Mouse (Mus musculus) midbrain, postnatal 0 days (tissue): Measurements from ENCODE around the gene Alg11. TPM values are rescaled to one million over a fixed set of nuclear protein-coding genes. Genes with fewer than 3 reads are reported as not detected.

ENCODE experiments used
- ATAC-seq: fragments of 200-750 bp; cut with Nextera tagmentation; 2 replicates; pipeline ENCODE4 v1.8.0; 2017; ENCODE audit warnings: moderate number of reproducible peaks, mild to moderate bottlenecking, moderate TSS enrichment, moderate library complexity; ENCODE audit not compliant: low FRiP score
- DNase-seq: peaks from one replicate; pipeline ENCODE4 v3.0.0-alpha.2; 2015; ENCODE audit warnings: low spot score
- H3K27ac ChIP-seq: fragments of 300-500 bp; sonication (generic); 2 replicates; pipeline ENCODE4 v1.5.1; 2014; ENCODE audit warnings: low read depth, mild to moderate bottlenecking, low read length, mixed read lengths
- H3K27me3 ChIP-seq: fragments of 300-500 bp; sonication (generic); 2 replicates; pipeline ENCODE4 v1.6.1; 2014; ENCODE audit warnings: low read length, control low read depth, mixed read lengths; ENCODE audit not compliant: insufficient read depth
- H3K36me3 ChIP-seq: fragments of 300-500 bp; sonication (generic); 2 replicates; pipeline ENCODE4 v1.6.1; 2014; ENCODE audit warnings: low read length, control low read depth, mixed read lengths; ENCODE audit not compliant: insufficient read depth
- H3K4me1 ChIP-seq: fragments of 300-500 bp; sonication (generic); 2 replicates; pipeline ENCODE4 v1.6.1; 2014; ENCODE audit warnings: mild to moderate bottlenecking, control low read depth, antibody characterized with exemption, low read length, mixed read lengths; ENCODE audit not compliant: insufficient read depth
- H3K4me2 ChIP-seq: fragments of 300-500 bp; sonication (generic); 2 replicates; pipeline ENCODE4 v1.6.1; 2014; ENCODE audit warnings: low read depth, mild to moderate bottlenecking, low read length, mixed read lengths; ENCODE audit not compliant: poor library complexity, severe bottlenecking
- H3K4me3 ChIP-seq: fragments of 300-500 bp; sonication (generic); 2 replicates; pipeline ENCODE4 v1.5.1; 2014; ENCODE audit warnings: low read depth, mild to moderate bottlenecking, low read length, moderate library complexity
- H3K9ac ChIP-seq: fragments of 300-500 bp; sonication (generic); replicated peaks from 2 replicates; pipeline ENCODE4 v1.6.1; 2014; ENCODE audit warnings: mild to moderate bottlenecking, low read length, moderate library complexity, mixed read lengths; ENCODE audit not compliant: poor library complexity, severe bottlenecking
- H3K9me3 ChIP-seq: fragments of 300-500 bp; sonication (generic); 2 replicates; pipeline ENCODE4 v1.6.1; 2016; ENCODE audit warnings: low read length, control low read depth
- CTCF ChIP-seq: IDR thresholded peaks from 2 replicates; pipeline ENCODE4 v1.5.1; 2016; ENCODE audit warnings: antibody characterized with exemption, mild to moderate bottlenecking
- WGBS: fragments of 180-500 bp; shearing (Covaris S2); extraction: QIAGEN DNeasy Blood & Tissue Kit; methylation state at CpG from one replicate; pipeline ENCODE4 v1.1.7; 2014; 5-methylcytosine and 5-hydroxymethylcytosine counted together
- polyA plus RNA-seq: library from polyadenylated mRNA; unstranded; fragments of >200 nt; fragmentation: Nextera tagmentation; extraction: Ambion mirVana; gene quantifications from 2 replicates; pipeline ENCODE4 v1.2.1, GENCODE M21; 2015
- total RNA-seq: library from RNA; depleted of rRNA; stranded (reverse); fragments of >200 nt; gene quantifications from 2 replicates; pipeline ENCODE4 v1.2.3, GENCODE M21; 2014; rRNA removed

Alg11 gene
- total RNA-seq (39.1 and 44.6 TPM in 2 replicates), polyA plus RNA-seq (38.8 and 40.7 TPM in 2 replicates)

GRCm38 (mm10) chr8:22060446-22060889, at the start of gene Alg11:
Gene Alg11 (plus strand): TSS chr8:22060721.
- Histone ChIP-seq H3K27ac (peak within 1 kb of the TSS; percentile 55; the same call in 1 of the 2 replicates), H3K9me3 (no peaks in the 10 kb centered on the region), H3K9ac (peak within 1 kb of the TSS; percentile 68), H3K4me2 (peak within 1 kb of the TSS; percentile 94), H3K27me3 (no peaks in the 10 kb centered on the region), H3K4me1 (no peaks in the 10 kb centered on the region), H3K4me3 (peak within 1 kb of the TSS; percentile 82), H3K36me3 (peaks cover 3% of the 10 kb centered on the region; the same call in 1 of the 2 replicates)
- WGBS = under 1% methylated on average over 32 of the region's 36 CpGs
- peak; percentile 41; the same call in 1 of the 2 replicates for TF ChIP-seq CTCF
- DNase-seq = peak; percentile 99
- peak; percentile 100 for ATAC-seq

- H3K9ac ChIP-seq = no peak overlapping the region
- H3K36me3 ChIP-seq = no peaks in the 10 kb centered on the region
- no peaks in the 10 kb centered on the region for H3K4me1 ChIP-seq
- no peak for TF ChIP-seq CTCF
- no peaks in the 10 kb centered on the region for H3K9me3 ChIP-seq
- no peaks in the 10 kb centered on the region for H3K27me3 ChIP-seq
- WGBS = 82% methylated on average over 24 of the region's 24 CpGs
- no peak for ATAC-seq
- H3K4me2 ChIP-seq = no peak overlapping the region
- no peak overlapping the region for H3K4me3 ChIP-seq
- no peak overlapping the region for H3K27ac ChIP-seq
- no peak for DNase-seq
These were observed 47.4 kb upstream of the Alg11 start for GRCm38 (mm10) chr8:22013034-22013707.

GRCm38 (mm10) chr8:22017731-22018130, 42.8 kb upstream of the Alg11 start:
- DNase-seq = no peak
- Histone ChIP-seq H3K9ac (no peak overlapping the region), H3K27ac (no peak overlapping the region), H3K4me2 (no peak overlapping the region), H3K4me3 (no peak overlapping the region), H3K27me3 (no peaks in the 10 kb centered on the region), H3K36me3 (no peaks in the 10 kb centered on the region), H3K9me3 (no peaks in the 10 kb centered on the region), H3K4me1 (no peaks in the 10 kb centered on the region)
- ATAC-seq = no peak
- WGBS = 85% methylated on average over 7 of the region's 7 CpGs
- TF ChIP-seq CTCF = no peak

- H3K4me3 ChIP-seq = no peak overlapping the region
- DNase-seq (no peak), ATAC-seq (no peak)
- H3K27ac ChIP-seq = no peak overlapping the region
- no peak for TF ChIP-seq CTCF
- H3K9me3 ChIP-seq = no peaks in the 10 kb centered on the region
- H3K4me1 ChIP-seq = no peaks in the 10 kb centered on the region
- no peak overlapping the region for H3K9ac ChIP-seq
- no peaks in the 10 kb centered on the region for H3K27me3 ChIP-seq
- no peak overlapping the region for H3K4me2 ChIP-seq
- WGBS = 85% methylated on average over 5 of the region's 5 CpGs
- H3K36me3 ChIP-seq = no peaks in the 10 kb centered on the region
These were observed 41.0 kb upstream of the Alg11 start for GRCm38 (mm10) chr8:22019498-22019897.

GRCm38 (mm10) chr8:22022244-22022643, 38.3 kb upstream of the Alg11 start:
- ATAC-seq (no peak), DNase-seq (no peak)
- Histone ChIP-seq H3K9ac (no peak overlapping the region), H3K27ac (no peak overlapping the region), H3K27me3 (no peaks in the 10 kb centered on the region), H3K9me3 (no peaks in the 10 kb centered on the region), H3K36me3 (no peaks in the 10 kb centered on the region), H3K4me3 (no peak overlapping the region), H3K4me1 (no peaks in the 10 kb centered on the region), H3K4me2 (no peak overlapping the region)
- peak; percentile 15 for TF ChIP-seq CTCF
- WGBS = 57% methylated on average over 7 of the region's 7 CpGs

GRCm38 (mm10) chr8:22025241-22025640, 35.3 kb upstream of the Alg11 start:
- no peak overlapping the region for H3K27ac ChIP-seq
- 80% methylated on average over 4 of the region's 4 CpGs for WGBS
- no peaks in the 10 kb centered on the region for H3K27me3 ChIP-seq
- DNase-seq = no peak
- ATAC-seq = no peak
- H3K4me2 ChIP-seq = no peak overlapping the region
- no peaks in the 10 kb centered on the region for H3K9me3 ChIP-seq
- TF ChIP-seq CTCF = no peak
- H3K4me1 ChIP-seq = no peaks in the 10 kb centered on the region
- H3K4me3 ChIP-seq = no peak overlapping the region
- H3K9ac ChIP-seq = no peak overlapping the region
- H3K36me3 ChIP-seq = no peaks in the 10 kb centered on the region
